Comparison of ENCODE assay signal across 26 mouse cellular contexts in genomic region chr5:73891606-73892005, GRCm38 (mm10).
DNase-seq lines count a peak whose midpoint lies in the region; ATAC-seq and TF ChIP-seq lines count a peak whose summit lies in the region.
"Had no signal": no experiment of that assay in that cellular context is flagged by ENCODE, and none has a peak within 500 bp of the region (broad histone marks: within the 10 kb centered on the region; RNA-seq: fewer than 3 reads in every experiment).

No protein-coding gene starts in this region.

- no peak for TF ChIP-seq POLR2A in lung, adult 2 months (IDR thresholded peaks at IDR 0.05; ENCODE audit: borderline replicate concordance, extremely low read depth, low read depth, low read length)

- 44% methylated on average over 11 of the region's 11 CpGs for WGBS in lung, embryonic 14.5 days
- 54% methylated on average over 11 of the region's 11 CpGs for WGBS in lung, adult 2 months
- WGBS in kidney, embryonic 14.5 days = 27% methylated on average over 11 of the region's 11 CpGs
- WGBS in forebrain, embryonic 10.5 days = 92% methylated on average over 11 of the region's 11 CpGs

- H3K27ac ChIP-seq in lung, embryonic 14.5 days (ENCODE audit: low read depth) = no peak overlapping the region
- H3K27ac ChIP-seq in brown adipose tissue, adult 24 weeks (replicated peaks; ENCODE audit: low read depth, low read length) = peak overlapping the region; percentile 50; the same call in 1 of the 2 replicates
- no peak overlapping the region for H3K27ac ChIP-seq in kidney, embryonic 14.5 days (ENCODE audit: low read depth, low read length)
- no peak overlapping the region for H3K27ac ChIP-seq in forebrain, embryonic 10.5 days
- H3K27ac ChIP-seq: embryonic facial prominence, embryonic 12.5 days; forebrain, embryonic 13.5 days; gastrocnemius, adult 2 months; heart, embryonic 10.5 days; limb, embryonic 12.5 days; neural tube, embryonic 15.5 days had no signal

- H3K9me3 ChIP-seq in lung, embryonic 14.5 days (ENCODE audit: low read depth, low read length) = no peaks in the 10 kb centered on the region
- H3K9me3 ChIP-seq in kidney, embryonic 14.5 days (ENCODE audit: control insufficient read depth, low read length) = peaks cover 7% of the 10 kb centered on the region; the same call in 1 of the 2 replicates
- peaks cover 15% of the 10 kb centered on the region; the same call in 1 of the 2 replicates for H3K9me3 ChIP-seq in forebrain, embryonic 10.5 days
- H3K9me3 ChIP-seq: G1E; heart, embryonic 10.5 days; neural tube, embryonic 15.5 days had no signal

- DNase-seq in lung, embryonic 14.5 days = peak; percentile 28
- no peak for DNase-seq in lung, adult 2 months
- peak; percentile 44 to 61 for DNase-seq in kidney, postnatal 25 days
- DNase-seq in spleen, postnatal 36 days (ENCODE audit: low spot score in 2 of 2) = no peak
- DNase-seq in forebrain, embryonic 10.5 days (ENCODE audit: extremely low spot score, low spot score) = no peak
- DNase-seq: adrenal gland, postnatal 10 days; B cell, adult 2 months; cerebellum, adult 9-10 months; gastrocnemius, adult 2 months; liver, postnatal 0 days; thymus, adult 18-20 months; thymus, postnatal 36 days had no signal

- H3K4me2 ChIP-seq in lung, embryonic 14.5 days = no peak overlapping the region
- H3K4me2 ChIP-seq in kidney, embryonic 14.5 days (replicated peaks; ENCODE audit: low read depth, low read length) = no peak overlapping the region
- H3K4me2 ChIP-seq: embryonic facial prominence, embryonic 12.5 days; forebrain, embryonic 13.5 days; limb, embryonic 12.5 days; liver, embryonic 11.5 days; midbrain, embryonic 11.5 days; neural tube, embryonic 15.5 days had no signal

- no peak for TF ChIP-seq CTCF in lung, embryonic 14.5 days (IDR thresholded peaks at IDR 0.05; ENCODE audit: low read depth)
- no peak for TF ChIP-seq CTCF in lung, adult 2 months (IDR thresholded peaks at IDR 0.05; ENCODE audit: insufficient read depth, low read length)

- no peak for ATAC-seq in lung, embryonic 14.5 days (ENCODE audit: insufficient read depth)
- ATAC-seq in kidney, embryonic 14.5 days (ENCODE audit: low FRiP score, low TSS enrichment) = 0 out of 2 replicates have a peak, but pooled peaks have one; percentile 28
- ATAC-seq: forebrain, embryonic 13.5 days; hindbrain, embryonic 16.5 days; intestine, embryonic 16.5 days; liver, postnatal 0 days; Patski had no signal

- H3K4me1 ChIP-seq in lung, embryonic 14.5 days (ENCODE audit: insufficient read depth) = no peaks in the 10 kb centered on the region; the same call in 1 of the 2 replicates
- no peaks in the 10 kb centered on the region for H3K4me1 ChIP-seq in lung, adult 2 months (ENCODE audit: control insufficient read depth, insufficient read depth, low read length)
- 0 out of 2 replicates have a peak, but pooled peaks cover 3% of the 10 kb centered on the region for H3K4me1 ChIP-seq in brown adipose tissue, adult 24 weeks (ENCODE audit: control insufficient read depth, insufficient read depth, insufficient read length, low read length)
- no peaks in the 10 kb centered on the region for H3K4me1 ChIP-seq in kidney, embryonic 14.5 days (ENCODE audit: control insufficient read depth, insufficient read depth, low read length)
- peaks cover 9% of the 10 kb centered on the region; the same call in 1 of the 2 replicates for H3K4me1 ChIP-seq in forebrain, embryonic 10.5 days
- H3K4me1 ChIP-seq: embryonic facial prominence, embryonic 12.5 days; forebrain, embryonic 13.5 days; heart, embryonic 10.5 days; limb, embryonic 12.5 days; neural tube, embryonic 15.5 days had no signal

- H3K4me3 ChIP-seq in lung, embryonic 14.5 days (ENCODE audit: low read depth, low read length) = no peak overlapping the region
- no peak overlapping the region for H3K4me3 ChIP-seq in lung, adult 2 months (replicated peaks; ENCODE audit: extremely low read depth, low read depth, low read length)
- H3K4me3 ChIP-seq in brown adipose tissue, adult 24 weeks (ENCODE audit: insufficient read depth, low read depth, low read length) = no peak overlapping the region
- H3K4me3 ChIP-seq in kidney, embryonic 14.5 days (ENCODE audit: low read length) = no peak overlapping the region
- no peak overlapping the region for H3K4me3 ChIP-seq in forebrain, embryonic 10.5 days
- H3K4me3 ChIP-seq: embryonic facial prominence, embryonic 12.5 days; forebrain, embryonic 13.5 days; gastrocnemius, adult 2 months; heart, embryonic 10.5 days; limb, embryonic 12.5 days; neural tube, embryonic 15.5 days had no signal

- H3K36me3 ChIP-seq in lung, embryonic 14.5 days (ENCODE audit: insufficient read depth) = no peaks in the 10 kb centered on the region
- H3K36me3 ChIP-seq in kidney, embryonic 14.5 days (ENCODE audit: control insufficient read depth, insufficient read depth, low read length) = no peaks in the 10 kb centered on the region
- no peaks in the 10 kb centered on the region for H3K36me3 ChIP-seq in forebrain, embryonic 10.5 days (replicated peaks)
- H3K36me3 ChIP-seq: embryonic facial prominence, embryonic 12.5 days; G1E; heart, embryonic 10.5 days; limb, embryonic 12.5 days; neural tube, embryonic 15.5 days had no signal

- H3K27me3 ChIP-seq in lung, embryonic 14.5 days (ENCODE audit: insufficient read depth, low read length) = no peaks in the 10 kb centered on the region
- H3K27me3 ChIP-seq in kidney, embryonic 14.5 days (ENCODE audit: control insufficient read depth, insufficient read depth, low read length) = no peaks in the 10 kb centered on the region
- no peaks in the 10 kb centered on the region for H3K27me3 ChIP-seq in forebrain, embryonic 10.5 days (ENCODE audit: poor library complexity, severe bottlenecking)
- H3K27me3 ChIP-seq: CH12.LX; embryonic facial prominence, embryonic 12.5 days; forebrain, embryonic 13.5 days; limb, embryonic 12.5 days; neural tube, embryonic 15.5 days; Patski had no signal

- no peak overlapping the region for H3K9ac ChIP-seq in lung, embryonic 14.5 days
- H3K9ac ChIP-seq in kidney, embryonic 14.5 days (ENCODE audit: low read depth, low read length) = no peak overlapping the region
- H3K9ac ChIP-seq: embryonic facial prominence, embryonic 12.5 days; forebrain, embryonic 13.5 days; limb, embryonic 12.5 days; liver, postnatal 0 days; neural tube, embryonic 15.5 days had no signal

Comparison
In these comparisons a context has a peak if more than half of its experiments do, and no peak if none do; other contexts are left out.
1. DNase-seq: peak in lung, embryonic 14.5 days (single experiment) and kidney, postnatal 25 days (2 of 2); none in lung, adult 2 months (single experiment), spleen, postnatal 36 days (0 of 2) and forebrain, embryonic 10.5 days (single experiment).